Mouse (Mus musculus) heart, postnatal 0 days (tissue): ENCODE data around the gene Cntn2. TPM values are rescaled to one million over a fixed set of nuclear protein-coding genes. Genes with fewer than 3 reads are reported as not detected.

Source experiments
- ATAC-seq: fragments of 200-750 bp; cut with Nextera tagmentation; 2 replicates; pipeline ENCODE4 v1.8.0; 2017; ENCODE audit warnings: low read depth, moderate number of reproducible peaks, moderate library complexity; ENCODE audit not compliant: insufficient read depth
- DNase-seq: peaks from one replicate; pipeline ENCODE4 v3.0.0-alpha.2; 2016; ENCODE audit warnings: low spot score
- H3K27ac ChIP-seq: fragments of 300-500 bp; sonication (generic); 2 replicates; pipeline ENCODE4 v1.5.1; 2014; ENCODE audit warnings: low read depth, mild to moderate bottlenecking
- H3K27me3 ChIP-seq: fragments of 300-500 bp; sonication (generic); 2 replicates; pipeline ENCODE4 v1.6.1; 2014; ENCODE audit warnings: low read length, mixed read lengths; ENCODE audit not compliant: control insufficient read depth, insufficient read depth
- H3K36me3 ChIP-seq: fragments of 300-500 bp; sonication (generic); replicated peaks from 2 replicates; pipeline ENCODE4 v1.6.1; 2014; ENCODE audit warnings: low read length, mixed read lengths; ENCODE audit not compliant: control insufficient read depth, insufficient read depth
- H3K4me1 ChIP-seq: fragments of 300-500 bp; sonication (generic); 2 replicates; pipeline ENCODE4 v1.6.1; 2014; ENCODE audit warnings: antibody characterized with exemption; ENCODE audit not compliant: control insufficient read depth, insufficient read depth
- H3K4me2 ChIP-seq: fragments of 300-500 bp; sonication (generic); 2 replicates; pipeline ENCODE4 v1.6.1; 2014; ENCODE audit warnings: low read depth, mild to moderate bottlenecking, low read length, moderate library complexity
- H3K4me3 ChIP-seq: fragments of 300-500 bp; sonication (generic); 2 replicates; pipeline ENCODE4 v1.5.1; 2014; ENCODE audit warnings: low read depth, low read length
- H3K9ac ChIP-seq: fragments of 300-500 bp; sonication (generic); replicated peaks from 2 replicates; pipeline ENCODE4 v1.6.1; 2014; ENCODE audit warnings: low read depth, low read length, mixed read lengths
- H3K9me3 ChIP-seq: fragments of 300-500 bp; sonication (generic); replicated peaks from 2 replicates; pipeline ENCODE4 v1.6.1; 2016; ENCODE audit warnings: low read length; ENCODE audit not compliant: control insufficient read depth
- CTCF ChIP-seq: IDR thresholded peaks from 2 replicates; pipeline ENCODE4 v1.5.1; 2016; ENCODE audit warnings: antibody characterized with exemption, control low read depth, low read depth
- EP300 ChIP-seq: IDR thresholded peaks from 2 replicates; pipeline ENCODE4 v1.6.1; 2016; ENCODE audit warnings: antibody characterized with exemption, low read depth
- WGBS: fragments of 180-500 bp; shearing (Covaris S2); extraction: QIAGEN DNeasy Blood & Tissue Kit; methylation state at CpG from one replicate; pipeline ENCODE4 v1.1.7; 2014; 5-methylcytosine and 5-hydroxymethylcytosine counted together
- polyA plus RNA-seq: library from polyadenylated mRNA; unstranded; fragments of >200 nt; fragmentation: Nextera tagmentation; extraction: Ambion mirVana; gene quantifications from 2 replicates; pipeline ENCODE4 v1.2.1, GENCODE M21; 2015
- total RNA-seq: library from RNA; depleted of rRNA; stranded (reverse); fragments of >200 nt; gene quantifications from 2 replicates; pipeline ENCODE4 v1.2.3, GENCODE M21; 2014; ENCODE audit warnings: low replicate concordance

Cntn2 gene
- total and polyA plus RNA-seq, 2 experiments from 2014 or later = 1.0 to 4.4 TPM

DNA sequence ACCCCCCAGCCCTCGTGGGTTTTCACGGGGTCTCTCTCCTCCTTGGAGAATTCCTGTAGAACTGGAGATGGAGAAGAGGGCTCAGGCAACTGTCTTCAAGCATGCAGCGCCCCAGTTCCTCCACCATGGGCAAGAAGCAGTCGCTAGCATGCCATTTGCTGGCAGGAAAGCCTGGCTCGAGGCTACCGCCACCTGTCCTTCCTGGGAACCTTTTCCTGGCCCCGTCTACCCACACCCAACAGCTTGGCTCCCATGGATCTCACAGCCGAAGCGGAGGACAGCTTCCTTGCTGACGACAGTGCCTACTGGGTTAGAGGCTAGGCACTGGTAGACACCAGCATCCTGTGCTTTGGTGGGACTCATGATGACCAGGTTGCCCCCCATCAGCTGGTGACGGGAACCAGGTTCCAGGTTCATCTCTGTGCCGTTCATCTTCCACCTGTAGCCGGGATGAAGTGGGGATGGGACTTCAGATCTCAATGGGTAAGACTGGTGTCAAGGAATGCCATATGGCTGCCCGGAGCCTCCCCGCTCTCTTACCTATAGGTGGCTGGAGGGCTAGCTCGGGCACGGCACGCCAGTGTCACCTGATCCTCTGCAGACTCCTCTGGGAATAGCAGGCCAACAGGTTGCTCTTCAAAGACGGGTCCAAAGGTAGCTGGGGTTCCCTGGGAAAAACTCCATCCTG, 14.3 kb downstream of the Cntn2 start:
- WGBS = 73% methylated on average over 19 of the region's 19 CpGs
- no peak overlapping the region for H3K4me2 ChIP-seq
- H3K27me3 ChIP-seq = peaks cover 38% of the 10 kb centered on the region
- H3K4me1 ChIP-seq = no peaks in the 10 kb centered on the region
- no peak overlapping the region for H3K9ac ChIP-seq
- no peak for DNase-seq
- no peaks in the 10 kb centered on the region for H3K9me3 ChIP-seq
- H3K4me3 ChIP-seq = no peak overlapping the region
- H3K27ac ChIP-seq = no peak overlapping the region
- TF ChIP-seq EP300 = no peak
- TF ChIP-seq CTCF = no peak
- no peaks in the 10 kb centered on the region for H3K36me3 ChIP-seq
- ATAC-seq = no peak

DNA sequence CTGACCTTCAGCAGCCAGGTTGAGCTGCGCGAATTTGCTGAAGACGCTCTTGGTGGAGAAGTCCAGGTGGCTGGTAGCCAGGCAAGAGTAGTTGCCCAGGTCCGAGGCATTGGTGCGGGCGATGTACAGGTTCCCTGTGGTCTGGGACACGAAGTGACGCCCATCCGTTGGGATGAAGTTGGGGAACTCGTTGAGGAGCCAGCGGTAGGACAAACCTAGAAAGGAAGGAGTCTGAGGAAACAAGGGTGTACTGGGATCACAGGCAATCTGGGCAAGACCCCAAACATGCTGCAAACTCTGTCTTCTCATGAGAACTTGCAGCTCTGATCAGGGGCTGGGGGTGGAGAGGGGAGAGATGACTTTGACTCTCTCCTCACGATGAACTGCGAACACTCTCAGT, 15.0 kb downstream of the Cntn2 start:
- ATAC-seq = no peak
- Histone ChIP-seq H3K27me3 (peaks cover 31% of the 10 kb centered on the region), H3K27ac (no peak overlapping the region), H3K4me3 (no peak overlapping the region), H3K9me3 (no peaks in the 10 kb centered on the region), H3K9ac (no peak overlapping the region), H3K4me1 (no peaks in the 10 kb centered on the region), H3K4me2 (no peak overlapping the region), H3K36me3 (no peaks in the 10 kb centered on the region)
- 91% methylated on average over 13 of the region's 13 CpGs for WGBS
- TF ChIP-seq EP300 = no peak
- no peak for TF ChIP-seq CTCF
- no peak for DNase-seq

DNA sequence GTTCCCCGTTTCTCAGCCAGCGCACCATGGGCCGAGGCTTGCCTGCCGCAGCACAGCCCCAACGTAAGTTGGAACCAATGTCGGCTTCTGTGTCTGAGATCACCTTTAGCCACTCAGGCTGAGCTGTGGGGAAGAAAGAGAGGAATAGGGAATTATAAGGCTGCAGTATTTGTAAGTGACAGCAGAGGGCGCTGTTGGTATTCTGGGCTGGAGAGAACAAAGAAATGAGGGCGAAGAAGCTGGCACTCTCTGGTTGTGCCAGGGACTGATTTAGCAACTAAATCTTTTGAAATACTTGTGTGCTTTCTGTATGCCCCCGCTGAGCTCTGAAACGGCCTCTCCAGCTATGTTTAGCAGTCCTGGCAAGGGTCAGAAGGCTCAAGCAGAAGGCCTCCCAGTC, 17.2 kb downstream of the Cntn2 start:
- 3% methylated on average over 10 of the region's 10 CpGs for WGBS
- Histone ChIP-seq H3K27me3 (peaks cover 14% of the 10 kb centered on the region; the same call in 1 of the 2 replicates), H3K4me2 (no peak overlapping the region), H3K9ac (no peak overlapping the region), H3K27ac (no peak overlapping the region), H3K4me1 (no peaks in the 10 kb centered on the region), H3K4me3 (no peak overlapping the region), H3K36me3 (no peaks in the 10 kb centered on the region), H3K9me3 (no peaks in the 10 kb centered on the region)
- peak; percentile 63 for DNase-seq
- TF ChIP-seq CTCF = peak; percentile 91
- TF ChIP-seq EP300 = no peak
- 0 out of 2 replicates have a peak, but pooled peaks have one; percentile 39 for ATAC-seq

DNA sequence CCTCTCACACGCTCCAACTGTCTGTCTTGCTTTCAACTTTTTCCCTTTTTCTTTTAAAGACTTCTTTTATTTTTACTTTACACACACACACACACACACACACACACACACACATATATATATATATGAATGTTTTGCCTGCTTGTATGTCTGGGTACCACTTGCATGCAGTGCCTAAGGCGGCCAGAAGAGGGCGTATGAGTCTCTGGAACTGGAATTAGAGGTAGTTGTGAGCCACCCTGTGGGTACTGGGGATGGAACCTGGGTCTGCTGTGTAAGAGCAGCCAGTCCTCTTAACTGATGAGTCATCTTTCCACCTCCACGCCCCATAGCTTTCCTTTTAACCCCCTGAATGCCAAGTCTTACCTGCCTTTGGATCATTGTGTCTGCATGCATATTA, 19.1 kb downstream of the Cntn2 start:
- Histone ChIP-seq H3K9me3 (no peaks in the 10 kb centered on the region), H3K27me3 (peaks cover 14% of the 10 kb centered on the region; the same call in 1 of the 2 replicates), H3K4me1 (no peaks in the 10 kb centered on the region), H3K4me3 (no peak overlapping the region), H3K4me2 (no peak overlapping the region), H3K27ac (no peak overlapping the region), H3K9ac (no peak overlapping the region), H3K36me3 (no peaks in the 10 kb centered on the region)
- DNase-seq (no peak), ATAC-seq (no peak)
- TF ChIP-seq CTCF (peak; percentile 38), EP300 (no peak)
- 30% methylated on average over 4 of the region's 4 CpGs for WGBS

DNA sequence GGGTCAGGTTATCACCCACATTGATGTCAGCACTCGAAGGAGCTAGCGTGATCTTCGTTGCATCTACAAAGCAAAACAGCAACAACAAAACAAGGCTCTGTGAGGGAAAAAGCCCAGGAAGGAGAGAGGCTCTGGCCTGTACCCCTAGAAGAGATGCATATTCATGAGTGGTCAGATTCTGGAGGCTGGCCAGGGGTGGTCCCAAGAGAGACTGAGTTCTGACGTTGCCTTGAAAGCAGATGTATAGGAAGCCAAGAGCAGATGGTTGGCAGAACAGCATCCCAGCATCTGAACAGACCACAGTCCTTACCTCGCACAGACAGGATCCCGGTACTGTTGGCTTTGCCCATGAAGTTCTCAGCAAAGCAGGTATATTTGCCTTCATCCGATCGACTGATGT, 20.0 kb downstream of the Cntn2 start:
- no peak for DNase-seq
- Histone ChIP-seq H3K36me3 (no peaks in the 10 kb centered on the region), H3K4me2 (no peak overlapping the region), H3K9me3 (no peaks in the 10 kb centered on the region), H3K4me1 (no peaks in the 10 kb centered on the region), H3K27me3 (peaks cover 14% of the 10 kb centered on the region; the same call in 1 of the 2 replicates), H3K27ac (no peak overlapping the region), H3K9ac (no peak overlapping the region), H3K4me3 (no peak overlapping the region)
- no peak for TF ChIP-seq CTCF
- no peak for TF ChIP-seq EP300
- ATAC-seq = no peak
- WGBS = 74% methylated on average over 8 of the region's 8 CpGs

DNA sequence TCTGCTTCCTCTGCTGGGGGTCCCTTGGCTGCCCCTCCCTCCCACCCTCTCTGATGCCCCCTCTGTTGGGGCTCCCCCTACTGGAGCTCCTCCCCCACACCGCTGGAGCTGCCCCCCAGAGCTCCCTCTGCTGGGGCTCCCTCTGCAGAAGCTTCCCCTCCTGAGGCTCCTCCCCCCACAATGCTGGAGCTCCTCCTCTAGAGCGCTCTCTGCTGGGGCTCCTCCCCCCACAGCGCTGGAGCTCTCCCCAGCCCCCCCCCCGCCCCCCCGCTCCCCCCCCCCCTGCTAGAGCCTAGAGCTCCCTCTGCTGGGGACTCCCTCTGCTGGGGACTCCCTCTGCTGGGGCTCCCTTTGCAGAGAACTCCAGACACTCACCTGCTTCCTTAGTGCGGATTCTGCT, 22.3 kb downstream of the Cntn2 start:
- no peak overlapping the region for H3K4me3 ChIP-seq
- no peaks in the 10 kb centered on the region for H3K9me3 ChIP-seq
- H3K9ac ChIP-seq = no peak overlapping the region
- peak; percentile 51 for DNase-seq
- H3K4me1 ChIP-seq = no peaks in the 10 kb centered on the region
- no peak overlapping the region for H3K4me2 ChIP-seq
- WGBS = 25% methylated on average over 4 of the region's 6 CpGs
- H3K27me3 ChIP-seq = peaks cover 14% of the 10 kb centered on the region; the same call in 1 of the 2 replicates
- no peaks in the 10 kb centered on the region for H3K36me3 ChIP-seq
- TF ChIP-seq CTCF = peak; percentile 22; the same call in 1 of the 2 replicates
- no peak for TF ChIP-seq EP300
- peak; percentile 74; the same call in 1 of the 2 replicates for ATAC-seq
- no peak overlapping the region for H3K27ac ChIP-seq
